16 mouse cellular contexts compared by ENCODE assay signal in the genomic region with DNA sequence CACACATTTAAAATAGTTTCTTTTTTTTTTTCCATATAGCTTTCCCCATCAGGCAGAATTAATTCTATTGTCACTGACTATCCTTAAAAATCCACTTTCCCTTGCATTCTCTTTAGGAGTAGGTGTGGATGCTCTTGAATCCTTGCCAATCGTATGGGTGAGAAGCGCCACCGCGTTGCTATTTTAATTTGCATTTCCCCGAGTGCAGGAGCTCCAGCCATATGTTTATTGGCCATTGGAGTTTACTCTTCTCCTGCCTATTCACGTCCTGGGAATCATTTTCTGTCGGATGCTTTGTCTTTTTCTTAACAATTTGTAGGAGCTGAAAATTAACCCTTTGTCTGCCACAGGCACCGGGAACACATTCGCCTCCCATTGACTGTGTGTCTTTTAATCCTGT. TPM values are rescaled to one million over a fixed set of nuclear protein-coding genes. Genes with fewer than 3 reads are reported as not detected.
DNase-seq lines count a peak whose midpoint lies in the region; ATAC-seq lines count a peak whose summit lies in the region.
"Had no signal": no experiment of that assay in that cellular context is flagged by ENCODE, and none has a peak within 500 bp of the region (broad histone marks: within the 10 kb centered on the region; RNA-seq: fewer than 3 reads in every experiment).

No protein-coding gene starts in this region.

- no peaks in the 10 kb centered on the region for H3K9me3 ChIP-seq in hindbrain, embryonic 14.5 days (ENCODE audit: control insufficient read depth, low read length)
- no peaks in the 10 kb centered on the region for H3K9me3 ChIP-seq in hindbrain, embryonic 10.5 days
- H3K9me3 ChIP-seq: embryonic facial prominence, embryonic 13.5 days; heart, embryonic 15.5 days; stomach, embryonic 15.5 days had no signal

- H3K36me3 ChIP-seq in hindbrain, embryonic 14.5 days (replicated peaks; ENCODE audit: control insufficient read depth, insufficient read depth): no peaks in the 10 kb centered on the region
- no peaks in the 10 kb centered on the region for H3K36me3 ChIP-seq in hindbrain, embryonic 10.5 days
- H3K36me3 ChIP-seq: embryonic facial prominence, embryonic 13.5 days; G1E; heart, embryonic 15.5 days; stomach, embryonic 15.5 days had no signal

- H3K4me2 ChIP-seq in hindbrain, embryonic 14.5 days (replicated peaks): peak overlapping the region; percentile 15
- H3K4me2 ChIP-seq: embryonic facial prominence, embryonic 13.5 days; heart, embryonic 15.5 days; liver, embryonic 11.5 days; stomach, embryonic 15.5 days had no signal

- peak; percentile 58 for DNase-seq in hindbrain, embryonic 14.5 days (ENCODE audit: low spot score)
- no peak for DNase-seq in hindbrain, embryonic 10.5 days (ENCODE audit: low spot score)
- peak; percentile 55 to 61 for DNase-seq in right cerebral cortex, adult 2 months (ENCODE audit: low spot score in 2 of 2)
- no peak for DNase-seq in right cerebral cortex, postnatal 4 days
- peak; percentile 41 to 80 for DNase-seq in left cerebral cortex, postnatal 25 days (ENCODE audit: low spot score in 2 of 2)
- DNase-seq in layer of hippocampus, postnatal 36 days: no peak
- DNase-seq in lung, postnatal 25 days (ENCODE audit: low spot score): no peak
- DNase-seq: kidney, adult 9 months; kidney, postnatal 4 days; thymus, postnatal 14 days had no signal

- no peak for ATAC-seq in hindbrain, embryonic 14.5 days (ENCODE audit: low FRiP score)

- H3K4me3 ChIP-seq in hindbrain, embryonic 14.5 days (replicated peaks; ENCODE audit: low read length): no peak overlapping the region
- H3K4me3 ChIP-seq in hindbrain, embryonic 10.5 days: no peak overlapping the region
- H3K4me3 ChIP-seq: embryonic facial prominence, embryonic 13.5 days; heart, embryonic 15.5 days; megakaryocyte, embryonic 14.5 days; stomach, embryonic 15.5 days had no signal

- peaks cover 4% of the 10 kb centered on the region; the same call in 1 of the 2 replicates for H3K4me1 ChIP-seq in hindbrain, embryonic 14.5 days (replicated peaks; ENCODE audit: control insufficient read depth, insufficient read depth, low read length)
- no peaks in the 10 kb centered on the region for H3K4me1 ChIP-seq in hindbrain, embryonic 10.5 days (replicated peaks)
- H3K4me1 ChIP-seq: embryonic facial prominence, embryonic 13.5 days; heart, embryonic 15.5 days; stomach, embryonic 15.5 days had no signal

- WGBS in hindbrain, embryonic 14.5 days: 18% methylated on average over 9 of the region's 9 CpGs
- 65% methylated on average over 9 of the region's 9 CpGs for WGBS in hindbrain, embryonic 10.5 days

- peak overlapping the region; percentile 60 for H3K27ac ChIP-seq in hindbrain, embryonic 14.5 days
- H3K27ac ChIP-seq in hindbrain, embryonic 10.5 days: no peak overlapping the region
- H3K27ac ChIP-seq: embryonic facial prominence, embryonic 13.5 days; heart, embryonic 15.5 days; stomach, embryonic 15.5 days had no signal

- 0 out of 2 replicates have a peak overlapping the region, but pooled peaks have one; percentile 11 for H3K9ac ChIP-seq in hindbrain, embryonic 14.5 days
- H3K9ac ChIP-seq: embryonic facial prominence, embryonic 13.5 days; heart, embryonic 15.5 days; stomach, embryonic 15.5 days had no signal

- intact Hi-C loops in left cerebral cortex, postnatal 25 days (cut with DNase I): no loop called here

- H3K27me3 ChIP-seq in hindbrain, embryonic 14.5 days (ENCODE audit: control insufficient read depth, insufficient read depth, low read length): no peaks in the 10 kb centered on the region
- no peaks in the 10 kb centered on the region for H3K27me3 ChIP-seq in hindbrain, embryonic 10.5 days (ENCODE audit: insufficient read depth, poor library complexity, severe bottlenecking)
- H3K27me3 ChIP-seq: embryonic facial prominence, embryonic 13.5 days; heart, embryonic 15.5 days; stomach, embryonic 15.5 days had no signal

RNA-seq across cellular contexts. Expression of a gene that starts 48.0 kb away (rescaled TPM):
- 48.0 and 54.9 TPM in 2 replicates for polyA plus RNA-seq in hindbrain, embryonic 14.5 days (2014; fragmentation: Nextera tagmentation; extraction: Ambion mirVana)
- 22.7 and 28.8 TPM in 2 replicates for polyA plus RNA-seq in hindbrain, embryonic 10.5 days (2016; fragmentation: Nextera tagmentation; extraction: Ambion mirVana)
- 10 to 100 TPM; 83.9 to 86.7 TPM for total RNA-seq in left cerebral cortex, postnatal 25 days (2021)
- total RNA-seq in layer of hippocampus, postnatal 36 days (2021): 10 to 100 TPM; 91.3 to 91.5 TPM

Comparison
In these comparisons a context has a peak if more than half of its experiments do, and no peak if none do; other contexts are left out.
1. DNase-seq: peak in hindbrain, embryonic 14.5 days (single experiment), right cerebral cortex, adult 2 months (2 of 2) and left cerebral cortex, postnatal 25 days (2 of 2); none in hindbrain, embryonic 10.5 days (single experiment), right cerebral cortex, postnatal 4 days (single experiment), layer of hippocampus, postnatal 36 days (0 of 2) and lung, postnatal 25 days (single experiment).